Mouse (Mus musculus) right cerebral cortex, postnatal 4 days (tissue): ENCODE results near the gene Ccdc85b.
"Not testable (repeated sequence)": the region's sequence is repeated elsewhere in the genome, so short reads cannot be mapped to it uniquely, and the experiment has no call there.

ENCODE experiments used
- DNase-seq: peaks from one replicate; pipeline ENCODE4 v3.0.0-alpha.2; 2022

Ccdc85b gene

GRCm38 (mm10) chr19:5423561-5423960 is 34.1 kb downstream of the Ccdc85b start:
- no peak for DNase-seq

- DNase-seq, result no peak
These were observed 34.7 kb downstream of the Ccdc85b start for GRCm38 (mm10) chr19:5422895-5423443.

- no peak for DNase-seq
These were observed 35.4 kb downstream of the Ccdc85b start for GRCm38 (mm10) chr19:5422267-5422666.

GRCm38 (mm10) chr19:5421784-5422183 is 35.9 kb downstream of the Ccdc85b start:
- DNase-seq, result no peak

- no peak for DNase-seq
These were observed 37.1 kb downstream of the Ccdc85b start for GRCm38 (mm10) chr19:5420579-5420978.

GRCm38 (mm10) chr19:5419630-5420029 is 38.1 kb downstream of the Ccdc85b start:
- no peak for DNase-seq

GRCm38 (mm10) chr19:5418750-5419466 is 38.8 kb downstream of the Ccdc85b start:
- DNase-seq, result no peak

- no peak for DNase-seq
These were observed 43.1 kb downstream of the Ccdc85b start for GRCm38 (mm10) chr19:5414534-5414957.

GRCm38 (mm10) chr19:5413840-5414239 is 43.9 kb downstream of the Ccdc85b start:
- DNase-seq, result no peak

GRCm38 (mm10) chr19:5411961-5412360 is 45.7 kb downstream of the Ccdc85b start:
- DNase-seq, result no peak

- DNase-seq, result no peak
These were observed 47.1 kb downstream of the Ccdc85b start for GRCm38 (mm10) chr19:5410641-5411040.

- no peak for DNase-seq
These were observed 48.6 kb downstream of the Ccdc85b start for GRCm38 (mm10) chr19:5409068-5409467.

- no peak for DNase-seq
These were observed 49.4 kb downstream of the Ccdc85b start for GRCm38 (mm10) chr19:5408057-5409001.

GRCm38 (mm10) chr19:5407133-5407532 is 50.6 kb downstream of the Ccdc85b start:
- no peak for DNase-seq

- not testable (repeated sequence) for DNase-seq
These were observed 51.1 kb downstream of the Ccdc85b start for GRCm38 (mm10) chr19:5406531-5407126.

GRCm38 (mm10) chr19:5405924-5406323 is 51.8 kb downstream of the Ccdc85b start:
- no peak for DNase-seq
